Mouse (Mus musculus) midbrain, embryonic 13.5 days (tissue): Measurements from ENCODE around the gene Hist1h1d. TPM values are rescaled to one million over a fixed set of nuclear protein-coding genes. Genes with fewer than 3 reads are reported as not detected.

ENCODE experiments used
- ATAC-seq: fragments of 200-750 bp; cut with Nextera tagmentation; 2 replicates; pipeline ENCODE4 v1.8.0; 2017; ENCODE audit warnings: mild to moderate bottlenecking, moderate TSS enrichment, moderate library complexity
- H3K27ac ChIP-seq: fragments of 300-500 bp; sonication (generic); 2 replicates; pipeline ENCODE4 v1.5.1; 2015; ENCODE audit warnings: inconsistent platforms, mild to moderate bottlenecking, moderate library complexity
- H3K27me3 ChIP-seq: fragments of 300-500 bp; sonication (generic); 2 replicates; pipeline ENCODE4 v1.6.1; 2015; ENCODE audit warnings: mild to moderate bottlenecking, inconsistent platforms
- H3K36me3 ChIP-seq: fragments of 300-500 bp; sonication (generic); 2 replicates; pipeline ENCODE4 v1.6.1; 2015; ENCODE audit warnings: mild to moderate bottlenecking, inconsistent platforms
- H3K4me1 ChIP-seq: fragments of 300-500 bp; sonication (generic); replicated peaks from 2 replicates; pipeline ENCODE4 v1.6.1; 2015; ENCODE audit warnings: inconsistent platforms
- H3K4me2 ChIP-seq: fragments of 300-500 bp; sonication (generic); replicated peaks from 2 replicates; pipeline ENCODE4 v1.6.1; 2015; ENCODE audit warnings: moderate library complexity, mild to moderate bottlenecking, inconsistent platforms
- H3K4me3 ChIP-seq: fragments of 300-500 bp; sonication (generic); replicated peaks from 2 replicates; pipeline ENCODE4 v1.5.1; 2015; ENCODE audit warnings: mild to moderate bottlenecking, inconsistent platforms
- H3K9ac ChIP-seq: fragments of 300-500 bp; sonication (generic); replicated peaks from 2 replicates; pipeline ENCODE4 v1.6.1; 2015; ENCODE audit warnings: mild to moderate bottlenecking, inconsistent platforms
- H3K9me3 ChIP-seq: fragments of 300-500 bp; sonication (generic); 2 replicates; pipeline ENCODE4 v1.6.1; 2016; ENCODE audit warnings: mild to moderate bottlenecking, inconsistent platforms
- WGBS: fragments of 180-500 bp; shearing (Covaris S2); methylation state at CpG from one replicate; pipeline ENCODE4 v1.1.7; 2015; 5-methylcytosine and 5-hydroxymethylcytosine counted together
- microRNA-seq: library from miRNA; unstranded; fragments of <30 nt; microRNA quantifications from one replicate; pipeline ENCODE4, GENCODE M21; 2016
- polyA plus RNA-seq: library from polyadenylated mRNA; unstranded; fragments of >200 nt; fragmentation: Nextera tagmentation; extraction: Ambion mirVana; gene quantifications from 2 replicates; pipeline ENCODE4 v1.2.1, GENCODE M21; 2015

Gene Hist1h1d
- polyA plus RNA-seq, 1 experiment from 2014 or later, result 0.23 TPM

DNA sequence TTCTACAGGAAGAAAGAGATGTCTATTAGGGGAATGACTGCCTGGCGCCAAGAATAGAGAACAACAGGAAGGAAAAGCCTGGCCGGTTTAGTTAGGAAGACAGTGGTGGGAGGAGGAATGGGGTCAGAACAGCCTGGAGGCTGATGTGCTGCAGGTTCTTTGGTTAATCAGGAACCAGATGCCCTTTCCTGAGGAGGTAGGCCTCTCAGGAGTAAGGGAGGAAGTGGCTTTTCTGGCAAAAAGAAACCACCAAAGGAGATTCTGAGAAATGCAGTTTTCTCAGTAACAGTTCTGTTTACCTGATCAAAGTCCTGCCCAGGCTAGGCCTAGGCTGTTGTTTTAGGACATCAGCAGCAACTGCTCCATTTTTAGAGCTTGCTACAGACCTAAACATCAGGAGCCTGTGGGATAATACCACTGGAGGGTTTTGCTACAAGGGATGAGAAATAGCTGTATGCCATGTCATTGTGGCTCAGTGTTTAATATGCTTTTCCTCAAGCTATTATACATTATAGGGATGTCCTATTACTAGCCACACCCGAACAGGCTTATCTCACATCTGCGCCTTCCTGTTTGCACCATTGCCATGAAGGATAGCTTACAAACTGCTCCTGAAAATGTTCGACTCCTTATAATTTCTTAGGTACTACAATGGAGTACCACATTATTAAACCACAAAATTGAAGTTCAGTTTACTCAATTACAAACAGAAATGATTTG is 40.1 kb downstream of the Hist1h1d start:
- Histone ChIP-seq H3K9me3 (no peaks in the 10 kb centered on the region; the same call in 1 of the 2 replicates), H3K36me3 (no peaks in the 10 kb centered on the region), H3K27ac (no peak overlapping the region), H3K4me2 (no peak overlapping the region), H3K4me3 (no peak overlapping the region), H3K27me3 (no peaks in the 10 kb centered on the region), H3K9ac (no peak overlapping the region), H3K4me1 (no peaks in the 10 kb centered on the region)
- ATAC-seq, result no peak
- WGBS, result 87% methylated on average over 5 of the region's 5 CpGs

DNA sequence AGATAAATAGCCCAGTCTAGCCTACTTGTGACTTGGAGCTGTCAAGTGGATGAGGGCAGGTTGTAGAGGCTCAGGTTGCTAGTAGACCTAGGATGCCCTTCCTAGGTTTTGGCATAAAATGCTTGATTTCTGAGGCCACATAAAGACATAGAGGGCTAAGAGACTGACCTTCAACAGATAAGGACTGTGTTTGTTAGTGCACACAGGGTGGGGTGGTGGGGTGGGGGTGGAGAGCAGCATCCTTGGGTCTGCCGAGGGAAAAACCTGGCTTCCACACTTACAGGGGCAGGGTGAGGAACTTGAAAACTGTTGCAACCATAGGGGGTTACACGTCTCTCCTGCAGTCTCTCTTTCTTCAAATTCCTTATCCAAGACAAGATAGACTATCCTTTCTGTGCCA is 42.1 kb downstream of the Hist1h1d start:
- Histone ChIP-seq H3K4me2 (no peak overlapping the region), H3K4me3 (no peak overlapping the region), H3K9ac (no peak overlapping the region), H3K27me3 (no peaks in the 10 kb centered on the region), H3K4me1 (no peaks in the 10 kb centered on the region), H3K36me3 (no peaks in the 10 kb centered on the region), H3K9me3 (no peaks in the 10 kb centered on the region; the same call in 1 of the 2 replicates), H3K27ac (no peak overlapping the region)
- ATAC-seq, result no peak
- WGBS, result 92% methylated on average over 2 of the region's 2 CpGs

DNA sequence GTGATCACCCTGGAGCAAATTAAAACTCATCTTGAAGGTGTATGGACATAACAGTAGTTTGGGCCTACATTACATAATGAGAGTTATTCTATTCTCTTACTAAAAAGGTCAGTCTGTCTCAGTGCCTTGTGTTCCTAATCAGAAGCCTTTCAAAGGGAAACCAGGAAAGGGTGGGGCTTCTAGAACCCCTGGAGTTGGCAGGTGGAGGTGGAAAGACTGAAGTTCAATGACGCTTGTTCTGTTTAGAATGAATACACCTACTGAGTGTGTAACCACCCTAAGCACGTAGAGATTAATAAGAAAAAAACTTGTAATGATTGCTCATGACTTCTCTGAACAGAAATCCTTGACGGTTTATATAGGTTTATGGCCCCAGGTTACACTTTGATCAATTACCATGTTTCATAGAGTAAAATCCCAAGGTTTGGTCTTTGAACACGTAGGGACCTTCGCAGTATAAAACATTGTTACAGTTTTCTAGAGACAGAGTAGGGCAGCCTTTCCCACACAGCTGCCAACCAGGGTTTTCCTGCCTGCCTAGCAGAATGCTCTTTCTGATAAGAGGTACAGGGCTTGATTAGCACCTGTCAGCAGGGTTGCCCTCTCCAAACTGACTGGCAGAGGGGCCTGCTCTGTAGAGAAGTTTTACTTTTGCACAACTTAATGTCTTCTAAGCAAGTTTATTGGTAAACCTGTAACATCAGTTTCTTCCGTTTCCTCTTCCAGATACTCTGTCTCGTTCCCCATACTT is 42.7 kb downstream of the Hist1h1d start:
- H3K27ac ChIP-seq, result no peak overlapping the region
- no peaks in the 10 kb centered on the region; the same call in 1 of the 2 replicates for H3K9me3 ChIP-seq
- H3K4me3 ChIP-seq, result no peak overlapping the region
- WGBS, result 85% methylated on average over 7 of the region's 7 CpGs
- ATAC-seq, result no peak
- no peak overlapping the region for H3K4me2 ChIP-seq
- H3K36me3 ChIP-seq, result no peaks in the 10 kb centered on the region
- no peak overlapping the region for H3K9ac ChIP-seq
- H3K4me1 ChIP-seq, result no peaks in the 10 kb centered on the region
- H3K27me3 ChIP-seq, result no peaks in the 10 kb centered on the region

DNA sequence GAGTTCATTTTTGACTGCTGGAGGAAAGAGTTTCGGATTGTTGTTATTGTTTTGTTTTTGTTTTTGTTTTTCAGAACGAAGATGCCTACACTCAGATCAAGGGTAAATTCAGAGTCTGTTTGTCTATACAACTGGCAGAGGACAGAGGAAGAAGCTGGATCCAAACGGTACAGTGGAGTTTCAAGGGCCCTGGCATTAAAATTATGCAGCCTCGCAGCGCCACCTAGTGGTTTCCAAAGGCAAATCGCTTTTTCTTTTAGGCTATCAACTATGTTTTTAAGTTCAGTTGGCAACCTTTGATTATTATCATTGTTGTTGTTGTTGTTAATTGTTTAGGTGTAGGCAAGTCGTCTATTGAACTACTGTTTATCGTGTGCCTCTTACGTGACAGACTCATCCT is 44.9 kb downstream of the Hist1h1d start:
- Histone ChIP-seq H3K4me2 (no peak overlapping the region), H3K27ac (no peak overlapping the region), H3K36me3 (no peaks in the 10 kb centered on the region), H3K9ac (no peak overlapping the region), H3K27me3 (no peaks in the 10 kb centered on the region), H3K9me3 (no peaks in the 10 kb centered on the region), H3K4me3 (no peak overlapping the region), H3K4me1 (no peaks in the 10 kb centered on the region)
- no peak for ATAC-seq
- 8% methylated on average over 9 of the region's 9 CpGs for WGBS

DNA sequence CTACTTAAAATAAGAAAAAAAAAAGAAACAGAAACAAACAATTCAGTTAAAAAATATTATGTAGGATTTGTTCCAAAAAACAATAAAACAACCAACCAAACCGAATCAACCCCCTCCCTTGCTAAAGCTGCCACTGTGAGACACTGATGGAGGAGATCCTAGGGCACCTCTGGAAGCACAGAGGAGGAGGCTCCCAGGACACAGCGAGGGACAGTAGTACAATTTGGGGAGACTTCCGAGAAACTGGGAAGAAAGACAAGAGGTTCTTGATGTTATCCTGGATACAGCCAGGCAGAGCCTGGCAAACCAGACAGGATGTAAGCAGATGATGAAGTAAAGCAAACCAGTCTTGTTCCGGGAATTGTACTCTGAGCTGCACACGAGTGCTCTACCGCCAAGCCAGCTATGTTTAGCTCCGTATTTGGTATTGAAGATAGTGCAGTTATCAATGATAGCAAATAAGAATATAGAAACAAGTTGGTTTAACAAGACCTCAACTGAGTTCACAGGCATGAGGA is 50.2 kb downstream of the Hist1h1d start:
- no peaks in the 10 kb centered on the region for H3K4me1 ChIP-seq
- no peak for ATAC-seq
- H3K9ac ChIP-seq, result no peak overlapping the region
- no peak overlapping the region for H3K27ac ChIP-seq
- WGBS, result 87% methylated on average over 7 of the region's 7 CpGs
- H3K4me2 ChIP-seq, result no peak overlapping the region
- no peak overlapping the region for H3K4me3 ChIP-seq
- H3K27me3 ChIP-seq, result no peaks in the 10 kb centered on the region
- no peaks in the 10 kb centered on the region for H3K9me3 ChIP-seq
- H3K36me3 ChIP-seq, result no peaks in the 10 kb centered on the region

DNA sequence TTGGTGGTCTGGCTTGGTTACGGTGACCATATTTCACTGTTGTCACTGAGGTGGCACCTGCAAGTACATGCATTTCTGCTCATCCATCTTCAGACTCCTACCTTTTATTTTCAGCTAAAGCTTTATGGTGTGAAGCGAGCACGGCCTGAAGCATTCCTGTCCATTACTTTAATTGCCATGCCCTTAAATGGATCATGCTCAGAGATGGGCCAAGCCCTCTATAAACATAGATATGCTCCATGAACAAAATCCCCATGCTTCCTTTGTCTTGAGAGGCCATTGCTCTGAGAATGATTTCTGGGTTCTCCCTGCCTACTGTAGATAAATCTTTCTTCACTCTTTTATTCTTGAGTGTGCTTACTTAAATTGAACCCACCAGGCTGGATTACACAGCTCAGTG is 51.4 kb downstream of the Hist1h1d start:
- H3K4me3 ChIP-seq, result no peak overlapping the region
- ATAC-seq, result no peak
- no peak overlapping the region for H3K4me2 ChIP-seq
- WGBS, result 94% methylated on average over 3 of the region's 3 CpGs
- no peaks in the 10 kb centered on the region for H3K4me1 ChIP-seq
- H3K36me3 ChIP-seq, result no peaks in the 10 kb centered on the region
- H3K27me3 ChIP-seq, result no peaks in the 10 kb centered on the region
- no peak overlapping the region for H3K9ac ChIP-seq
- H3K9me3 ChIP-seq, result no peaks in the 10 kb centered on the region
- H3K27ac ChIP-seq, result no peak overlapping the region

DNA sequence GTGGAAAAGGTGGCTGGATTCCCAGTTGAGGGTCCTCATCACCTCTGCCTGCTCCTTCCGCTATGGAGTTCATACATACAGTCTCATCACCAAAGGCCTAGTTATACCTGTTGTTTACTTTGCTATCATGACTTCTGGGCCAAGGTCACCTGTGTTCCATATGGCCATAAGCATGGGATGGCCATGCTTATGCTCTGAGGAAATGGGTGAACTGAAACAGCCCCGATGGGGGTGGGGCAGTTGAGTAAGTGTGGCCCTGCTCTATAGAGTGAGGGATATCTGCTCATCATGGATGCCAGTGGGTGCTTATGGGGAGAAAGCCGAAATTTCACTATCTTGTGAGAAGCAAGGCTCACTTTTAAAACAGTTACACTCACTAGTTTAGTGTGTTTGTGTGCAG is 52.0 kb downstream of the Hist1h1d start:
- ATAC-seq, result no peak
- H3K4me1 ChIP-seq, result no peaks in the 10 kb centered on the region
- no peaks in the 10 kb centered on the region for H3K27me3 ChIP-seq
- 96% methylated on average over 3 of the region's 3 CpGs for WGBS
- H3K9me3 ChIP-seq, result no peaks in the 10 kb centered on the region
- no peak overlapping the region for H3K27ac ChIP-seq
- H3K4me3 ChIP-seq, result no peak overlapping the region
- no peaks in the 10 kb centered on the region for H3K36me3 ChIP-seq
- H3K9ac ChIP-seq, result no peak overlapping the region
- H3K4me2 ChIP-seq, result no peak overlapping the region

DNA sequence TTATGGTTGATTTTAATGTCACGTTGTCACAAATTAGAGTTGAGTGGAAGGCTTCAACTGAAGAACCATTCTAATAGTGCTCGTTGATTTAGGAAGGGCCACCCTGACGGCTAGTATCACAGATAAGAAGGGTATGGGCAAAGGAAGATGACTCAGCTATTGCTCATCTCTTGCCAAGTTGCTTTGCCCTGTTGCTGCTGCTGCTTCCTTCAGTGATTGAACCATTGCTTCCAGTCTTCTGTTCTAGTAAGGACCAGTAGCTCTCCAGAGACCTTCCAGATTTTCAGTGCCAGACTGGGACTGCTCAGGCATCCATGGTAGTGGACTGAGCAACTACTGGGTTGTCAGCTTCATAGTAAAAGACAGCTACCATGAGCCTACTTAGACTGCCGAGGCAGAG is 56.1 kb downstream of the Hist1h1d start:
- Histone ChIP-seq H3K9me3 (no peaks in the 10 kb centered on the region), H3K4me3 (no peak overlapping the region), H3K4me2 (no peak overlapping the region), H3K9ac (no peak overlapping the region), H3K27ac (no peak overlapping the region), H3K36me3 (no peaks in the 10 kb centered on the region), H3K27me3 (no peaks in the 10 kb centered on the region), H3K4me1 (no peaks in the 10 kb centered on the region)
- 87% methylated on average over 4 of the region's 4 CpGs for WGBS
- no peak for ATAC-seq

DNA sequence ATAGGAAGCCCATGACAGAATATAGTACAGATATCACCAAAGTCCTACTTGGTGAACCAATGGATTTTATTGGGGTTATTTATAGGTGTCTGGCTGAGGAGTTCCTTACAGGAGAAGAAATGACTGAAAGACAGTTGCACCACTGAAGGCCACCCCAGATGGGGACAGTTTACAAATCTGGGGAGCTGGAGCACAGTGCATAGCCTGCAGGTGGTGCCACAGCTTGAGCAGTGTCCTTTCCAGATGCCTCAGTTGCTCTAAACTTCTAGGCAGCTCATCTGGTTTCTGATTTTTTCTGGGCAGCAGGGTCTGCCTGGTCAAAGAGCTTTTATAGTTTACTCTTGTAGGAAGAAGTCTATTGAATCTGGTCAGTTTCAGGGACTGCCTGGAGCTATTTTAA is 56.8 kb downstream of the Hist1h1d start:
- Histone ChIP-seq H3K9ac (no peak overlapping the region), H3K9me3 (no peaks in the 10 kb centered on the region), H3K4me3 (no peak overlapping the region), H3K36me3 (no peaks in the 10 kb centered on the region), H3K4me2 (no peak overlapping the region), H3K4me1 (no peaks in the 10 kb centered on the region), H3K27ac (no peak overlapping the region), H3K27me3 (no peaks in the 10 kb centered on the region)
- ATAC-seq, result no peak

Small RNA genes within 50 kb of the gene (microRNA-seq; reads per million reads assigned to microRNA genes)
- gene Gm44297, result not detected
- gene Gm44359, result not detected
- not detected for gene Gm44394
- gene n-TStga1, result not detected

Other genes with a start within 250 kb of the Hist1h1d start
- 56.3 and 58.9 TPM in 2 replicates for gene Zfp322a, start 184.1 kb upstream of the Hist1h1d start, polyA plus RNA-seq
- gene Abt1, start 129.4 kb upstream of the Hist1h1d start, polyA plus RNA-seq, result 10.8 TPM in 2 replicates
- gene Btn1a1, start 87.4 kb upstream of the Hist1h1d start, polyA plus RNA-seq, result 0.04 and 0.13 TPM in 2 replicates
- 0.13 TPM in 2 replicates for gene Btn2a2, start 64.4 kb upstream of the Hist1h1d start, polyA plus RNA-seq
- 6.4 and 7.4 TPM in 2 replicates for gene Hist1h4h, start 22.2 kb upstream of the Hist1h1d start, polyA plus RNA-seq
- 1.3 and 3.0 TPM in 2 replicates for gene Hist1h2af, start 19.4 kb upstream of the Hist1h1d start, polyA plus RNA-seq
- 3.1 and 5.3 TPM in 2 replicates for gene Hist1h3g, start 17.8 kb upstream of the Hist1h1d start, polyA plus RNA-seq
- gene Hist1h2bh, start 9.9 kb upstream of the Hist1h1d start, polyA plus RNA-seq, result 0.31 and 0.35 TPM in 2 replicates
- 0.75 and 0.84 TPM in 2 replicates for gene Hist1h3f, start 9.2 kb upstream of the Hist1h1d start, polyA plus RNA-seq
- not detected in 2 replicates for gene Hist1h4f, start 1.6 kb upstream of the Hist1h1d start, polyA plus RNA-seq
- 3.1 and 4.7 TPM in 2 replicates for gene Hist1h3e, start 9.1 kb downstream of the Hist1h1d start, polyA plus RNA-seq
- 51.6 and 53.6 TPM in 2 replicates for gene Hist1h2ae, start 18.0 kb downstream of the Hist1h1d start, polyA plus RNA-seq
- 4.1 and 7.5 TPM in 2 replicates for gene Hist1h2bg, start 18.1 kb downstream of the Hist1h1d start, polyA plus RNA-seq
- 3.3 and 4.5 TPM in 2 replicates for gene Hist1h2bf, start 20.9 kb downstream of the Hist1h1d start, polyA plus RNA-seq
- gene Hist1h2ad, start 21.1 kb downstream of the Hist1h1d start, polyA plus RNA-seq, result 0.93 and 1.7 TPM in 2 replicates
- 2.1 and 3.1 TPM in 2 replicates for gene Hist1h3d, start 22.5 kb downstream of the Hist1h1d start, polyA plus RNA-seq
- 74.3 and 84.0 TPM in 2 replicates for gene Hist1h4d, start 28.3 kb downstream of the Hist1h1d start, polyA plus RNA-seq
- 1.4 and 2.0 TPM in 2 replicates for gene Hist1h2be, start 67.9 kb downstream of the Hist1h1d start, polyA plus RNA-seq
- 12.6 and 15.0 TPM in 2 replicates for gene Hist1h1e, start 69.3 kb downstream of the Hist1h1d start, polyA plus RNA-seq
- gene Hist1h2ac, start 130.7 kb downstream of the Hist1h1d start, polyA plus RNA-seq, result 0.69 and 1.1 TPM in 2 replicates
- gene Hist1h2bc, start 130.9 kb downstream of the Hist1h1d start, polyA plus RNA-seq, result 22.2 and 24.4 TPM in 2 replicates
- gene Hist1h1t, start 142.6 kb downstream of the Hist1h1d start, polyA plus RNA-seq, result not detected in 2 replicates
- 5.1 and 5.8 TPM in 2 replicates for gene Hist1h4c, start 145.2 kb downstream of the Hist1h1d start, polyA plus RNA-seq
- gene Hfe, start 157.6 kb downstream of the Hist1h1d start, polyA plus RNA-seq, result 2.0 and 2.7 TPM in 2 replicates
- 9.8 and 11.1 TPM in 2 replicates for gene Hist1h1c, start 185.5 kb downstream of the Hist1h1d start, polyA plus RNA-seq
- gene Hist1h3c, start 192.3 kb downstream of the Hist1h1d start, polyA plus RNA-seq, result 3.2 and 4.4 TPM in 2 replicates
- 2.8 and 3.2 TPM in 2 replicates for gene Hist1h2bb, start 193.5 kb downstream of the Hist1h1d start, polyA plus RNA-seq
- 28.4 and 31.0 TPM in 2 replicates for gene Hist1h2ab, start 197.9 kb downstream of the Hist1h1d start, polyA plus RNA-seq
- 6.3 and 8.7 TPM in 2 replicates for gene Hist1h3b, start 199.0 kb downstream of the Hist1h1d start, polyA plus RNA-seq
- 4.6 and 5.2 TPM in 2 replicates for gene Hist1h4b, start 203.8 kb downstream of the Hist1h1d start, polyA plus RNA-seq
- gene Hist1h4a, start 208.0 kb downstream of the Hist1h1d start, polyA plus RNA-seq, result 0.44 and 0.57 TPM in 2 replicates
- gene Hist1h3a, start 209.1 kb downstream of the Hist1h1d start, polyA plus RNA-seq, result 1.4 and 3.3 TPM in 2 replicates
- 1.6 and 2.2 TPM in 2 replicates for gene Hist1h1a, start 210.4 kb downstream of the Hist1h1d start, polyA plus RNA-seq
- gene Trim38, start 216.7 kb downstream of the Hist1h1d start, polyA plus RNA-seq, result 0.15 TPM in 1 of 2 replicates, not detected in the other